Mouse (Mus musculus) embryonic fibroblast, embryonic 13.5 days (primary cell): ENCODE measurements around the gene Zfp652.

Experiments
- CTCF ChIP-seq: IDR thresholded peaks from 2 replicates; pipeline ENCODE4 v1.5.1; 2011; ENCODE audit warnings: mild to moderate bottlenecking, control low read depth, low read length, moderate library complexity, borderline replicate concordance; ENCODE audit not compliant: insufficient read depth
- POLR2A ChIP-seq: IDR thresholded peaks from 2 replicates; pipeline ENCODE4 v1.6.1; 2011; ENCODE audit warnings: low read depth, mild to moderate bottlenecking, control low read depth, low read length, moderate library complexity

- TF ChIP-seq CTCF (no peak), POLR2A (no peak)
Measured at GRCm38 (mm10) chr11:95844935-95845334, 132.5 kb downstream of the Zfp652 start.
